Mouse (Mus musculus) liver, embryonic 14.5 days (tissue): ENCODE data around the gene Slc9a2. TPM values are rescaled to one million over a fixed set of nuclear protein-coding genes. Genes with fewer than 3 reads are reported as not detected.
A peak's percentile ranks its signal among the peaks of the same experiment; 100 is the strongest.

Experiments
- ATAC-seq: fragments of 200-750 bp; cut with Nextera tagmentation; 2 replicates; pipeline ENCODE4 v1.8.0; 2017; ENCODE audit warnings: moderate number of reproducible peaks, mild to moderate bottlenecking, moderate library complexity; ENCODE audit not compliant: insufficient read depth
- DNase-seq, 3 experiments: peaks; one replicate each; pipeline ENCODE4 v3.0.0-alpha.2; 2012 to 2013; ENCODE audit warnings: low read depth in 3 of 3, low spot score in 3 of 3
- H3K27ac ChIP-seq: fragments of 300-500 bp; sonication (generic); 2 replicates; pipeline ENCODE4 v1.5.1; 2014; ENCODE audit warnings: moderate library complexity, mild to moderate bottlenecking, control low read depth, inconsistent platforms
- H3K27me3 ChIP-seq: fragments of 300-500 bp; sonication (generic); 2 replicates; pipeline ENCODE4 v1.6.1; 2014; ENCODE audit warnings: mild to moderate bottlenecking, low read length, moderate library complexity; ENCODE audit not compliant: control insufficient read depth, insufficient read depth
- H3K36me3 ChIP-seq: fragments of 300-500 bp; sonication (generic); replicated peaks from 2 replicates; pipeline ENCODE4 v1.6.1; 2014; ENCODE audit warnings: low read depth; ENCODE audit not compliant: control insufficient read depth, insufficient read depth
- H3K4me1 ChIP-seq, 2 experiments: fragments of 200-500 bp in 1 of 2; fragments of 300-500 bp in 1 of 2; sonication (generic) in 1 of 2; replicated peaks; 2 replicates each; pipeline ENCODE4 v1.6.1; 2012 to 2014; ENCODE audit warnings: antibody characterized with exemption in 1 of 2, inconsistent platforms in 1 of 2, low read length in 1 of 2; ENCODE audit not compliant: control insufficient read depth in 2 of 2, insufficient read depth in 2 of 2
- H3K4me2 ChIP-seq: fragments of 300-500 bp; sonication (generic); 2 replicates; pipeline ENCODE4 v1.6.1; 2014; ENCODE audit warnings: low read depth, mild to moderate bottlenecking, control low read depth, moderate library complexity
- H3K4me3 ChIP-seq, 2 experiments: fragments of 200-500 bp in 1 of 2; fragments of 300-500 bp in 1 of 2; sonication (generic) in 1 of 2; 2 replicates each; pipeline ENCODE4 v1.5.1; 2012 to 2014; ENCODE audit warnings: low read depth in 2 of 2, low read length in 2 of 2, mild to moderate bottlenecking in 2 of 2, control low read depth in 1 of 2, inconsistent platforms in 1 of 2, moderate library complexity in 1 of 2; ENCODE audit not compliant: insufficient read depth in 1 of 2
- H3K9ac ChIP-seq: fragments of 300-500 bp; sonication (generic); replicated peaks from 2 replicates; pipeline ENCODE4 v1.6.1; 2014; ENCODE audit warnings: mild to moderate bottlenecking, control low read depth, moderate library complexity
- H3K9me3 ChIP-seq: fragments of 300-500 bp; sonication (generic); 2 replicates; pipeline ENCODE4 v1.6.1; 2016; ENCODE audit warnings: low read length, mixed read lengths; ENCODE audit not compliant: control insufficient read depth
- CTCF ChIP-seq: IDR thresholded peaks from 2 replicates; pipeline ENCODE4 v1.5.1; 2016; ENCODE audit warnings: antibody characterized with exemption, low read depth, control low read depth
- EP300 ChIP-seq: IDR thresholded peaks from 2 replicates; pipeline ENCODE4 v1.6.1; 2016; ENCODE audit warnings: antibody characterized with exemption, low read depth
- WGBS: fragments of 180-500 bp; shearing (Covaris S2); extraction: QIAGEN DNeasy Blood & Tissue Kit; methylation state at CpG from one replicate; pipeline ENCODE4 v1.1.7; 2014; ENCODE audit not compliant: insufficient replicate concordance; 5-methylcytosine and 5-hydroxymethylcytosine counted together
- polyA plus RNA-seq, 2 experiments: library from polyadenylated mRNA; depleted of rRNA in 1 of 2; stranded (reverse) in 1 of 2; unstranded in 1 of 2; fragments of >200 nt; fragmentation: Nextera tagmentation in 1 of 2; extraction: Ambion mirVana in 1 of 2; gene quantifications; 2 replicates each; pipeline versions ENCODE4 v1.2.1 to v1.2.3; 2012 to 2014

Slc9a2 gene
- polyA plus RNA-seq, 2 experiments, result 0.01 TPM; not detected in 1

GRCm38 (mm10) chr1:40773234-40773633 lies 92.9 kb downstream of the Slc9a2 start:
- H3K27me3 ChIP-seq, result no peaks in the 10 kb centered on the region
- TF ChIP-seq EP300, result no peak
- TF ChIP-seq CTCF, result no peak
- no peak for ATAC-seq
- H3K9ac ChIP-seq, result no peak overlapping the region; the same call in 1 of the 2 replicates
- 83% methylated on average over 5 of the region's 5 CpGs for WGBS
- H3K4me1 ChIP-seq, result peaks cover 12 to 17% of the 10 kb centered on the region in 2 experiments; a peak in 3 of 4 replicates
- no peak overlapping the region for H3K4me3 ChIP-seq
- H3K27ac ChIP-seq, result no peak overlapping the region
- DNase-seq, result no peak
- peak overlapping the region; percentile 71 for H3K4me2 ChIP-seq
- H3K36me3 ChIP-seq, result no peaks in the 10 kb centered on the region
- no peaks in the 10 kb centered on the region for H3K9me3 ChIP-seq

- Histone ChIP-seq H3K9me3 (no peaks in the 10 kb centered on the region), H3K27ac (no peak overlapping the region), H3K27me3 (no peaks in the 10 kb centered on the region), H3K4me2 (no peak overlapping the region), H3K4me1 (peaks cover 12 to 17% of the 10 kb centered on the region in 2 experiments; a peak in 3 of 4 replicates), H3K9ac (no peak overlapping the region), H3K4me3 (no peak overlapping the region), H3K36me3 (no peaks in the 10 kb centered on the region)
- ATAC-seq, result no peak
- TF ChIP-seq EP300 (no peak), CTCF (no peak)
- WGBS, result 82% methylated on average over 10 of the region's 10 CpGs
- no peak for DNase-seq
These were observed 93.7 kb downstream of the Slc9a2 start for GRCm38 (mm10) chr1:40774040-40774439.

GRCm38 (mm10) chr1:40776102-40776501 lies 95.7 kb downstream of the Slc9a2 start:
- Histone ChIP-seq H3K9ac (no peak overlapping the region), H3K4me1 (peaks cover 8 to 11% of the 10 kb centered on the region in 2 experiments; a peak in 3 of 4 replicates), H3K9me3 (no peaks in the 10 kb centered on the region), H3K27me3 (no peaks in the 10 kb centered on the region), H3K27ac (no peak overlapping the region), H3K4me2 (no peak overlapping the region), H3K36me3 (no peaks in the 10 kb centered on the region), H3K4me3 (no peak overlapping the region)
- no peak for TF ChIP-seq CTCF
- TF ChIP-seq EP300, result no peak
- no peak for ATAC-seq
- WGBS, result 61% methylated on average over 2 of the region's 2 CpGs
- no peak for DNase-seq

- no peaks in the 10 kb centered on the region for H3K9me3 ChIP-seq
- H3K9ac ChIP-seq, result no peak overlapping the region
- H3K4me1 ChIP-seq, result peaks cover 5 to 8% of the 10 kb centered on the region in 2 experiments; a peak in 2 of 4 replicates
- no peak overlapping the region for H3K4me2 ChIP-seq
- 67% methylated on average over 3 of the region's 3 CpGs for WGBS
- H3K27me3 ChIP-seq, result no peaks in the 10 kb centered on the region
- ATAC-seq (no peak), DNase-seq (no peak)
- TF ChIP-seq EP300 (no peak), CTCF (no peak)
- H3K36me3 ChIP-seq, result no peaks in the 10 kb centered on the region
- no peak overlapping the region for H3K4me3 ChIP-seq
- H3K27ac ChIP-seq, result no peak overlapping the region
These were observed 96.4 kb downstream of the Slc9a2 start for GRCm38 (mm10) chr1:40776763-40777162.

GRCm38 (mm10) chr1:40783450-40783849 lies 103.1 kb downstream of the Slc9a2 start:
- ATAC-seq, result no peak
- H3K9ac ChIP-seq, result no peak overlapping the region
- DNase-seq, result no peak
- H3K36me3 ChIP-seq, result no peaks in the 10 kb centered on the region
- H3K27me3 ChIP-seq, result no peaks in the 10 kb centered on the region
- no peaks in the 10 kb centered on the region for H3K9me3 ChIP-seq
- no peaks in the 10 kb centered on the region for H3K4me1 ChIP-seq
- H3K4me3 ChIP-seq, result no peak overlapping the region
- no peak overlapping the region for H3K4me2 ChIP-seq
- no peak overlapping the region for H3K27ac ChIP-seq
- TF ChIP-seq CTCF (no peak), EP300 (no peak)
- WGBS, result 86% methylated on average over 7 of the region's 7 CpGs
